Mouse (Mus musculus): ENCODE measurements at regions not wholly inside any gene's neighbourhood (a gene's known extent, or its start where the extent isn't known, plus 50 kb on each side); places are given as distances from the start of the nearest gene placed in this dataset.

GRCm38 (mm10) chr8:41648276-41648675, 231.4 kb upstream of the Frg1 start:
- DNase-seq: no peak

- no peak for DNase-seq
Measured at GRCm38 (mm10) chr8:41644626-41645025, 227.8 kb upstream of the Frg1 start.

GRCm38 (mm10) chr8:41623841-41624240, 207.0 kb upstream of the Frg1 start:
- DNase-seq: no peak

GRCm38 (mm10) chr8:41600255-41600654, 183.4 kb upstream of the Frg1 start:
- no peak for DNase-seq

GRCm38 (mm10) chr8:41594446-41594845, 177.6 kb upstream of the Frg1 start:
- no peak for DNase-seq

GRCm38 (mm10) chr8:41593666-41594042, 176.8 kb upstream of the Frg1 start:
- DNase-seq: no peak

GRCm38 (mm10) chr8:41592741-41593665, 176.1 kb upstream of the Frg1 start:
- no peak for DNase-seq

- DNase-seq: no peak
Measured at GRCm38 (mm10) chr8:41592174-41592573, 175.3 kb upstream of the Frg1 start.

GRCm38 (mm10) chr8:41588157-41588556, 171.3 kb upstream of the Frg1 start:
- DNase-seq: no peak

GRCm38 (mm10) chr8:41573027-41573885, 156.4 kb upstream of the Frg1 start:
- DNase-seq: peak; percentile 83

GRCm38 (mm10) chr8:41570566-41570965, 153.7 kb upstream of the Frg1 start:
- DNase-seq: no peak

GRCm38 (mm10) chr8:41561995-41562394, 145.1 kb upstream of the Frg1 start:
- DNase-seq: no peak

GRCm38 (mm10) chr8:41556819-41557218, 139.9 kb upstream of the Frg1 start:
- peak; percentile 5 for DNase-seq

- no peak for DNase-seq
Measured at GRCm38 (mm10) chr8:41552747-41553534, 136.1 kb upstream of the Frg1 start.

GRCm38 (mm10) chr8:41551925-41552414, 135.1 kb upstream of the Frg1 start:
- DNase-seq: no peak

GRCm38 (mm10) chr8:41550095-41550420, 133.2 kb upstream of the Frg1 start:
- no peak for DNase-seq

GRCm38 (mm10) chr8:41549220-41550094, 132.6 kb upstream of the Frg1 start:
- no peak for DNase-seq

GRCm38 (mm10) chr8:41547730-41548368, 131.0 kb upstream of the Frg1 start:
- DNase-seq: no peak

- DNase-seq: no peak
Measured at GRCm38 (mm10) chr8:41532212-41532611, 115.3 kb upstream of the Frg1 start.

- DNase-seq: no peak
Measured at GRCm38 (mm10) chr8:41529581-41529980, 112.7 kb upstream of the Frg1 start.

GRCm38 (mm10) chr8:41526283-41526682, 109.4 kb upstream of the Frg1 start:
- DNase-seq: no peak

All from heart, postnatal 4 days (tissue).